Mouse (Mus musculus) myocyte (in vitro differentiated cells): ENCODE measurements around the gene Rimbp3.

Source experiments
- CEBPB ChIP-seq: IDR thresholded peaks from 2 replicates; pipeline ENCODE4 v1.6.1; 2011; ENCODE audit warnings: mild to moderate bottlenecking, moderate library complexity; ENCODE audit not compliant: poor library complexity, insufficient read depth, severe bottlenecking
- E2F4 ChIP-seq: IDR thresholded peaks from one replicate; pipeline ENCODE4 v1.6.1; 2011; ENCODE audit warnings: mild to moderate bottlenecking, control low read depth, moderate library complexity; ENCODE audit not compliant: insufficient read depth
- MAX ChIP-seq: IDR thresholded peaks from one replicate; pipeline ENCODE4 v1.6.1; 2011; ENCODE audit warnings: low read depth, mild to moderate bottlenecking, control low read depth
- POLR2A ChIP-seq: IDR thresholded peaks from one replicate; pipeline ENCODE4 v1.6.1; 2011; ENCODE audit warnings: low read depth, mild to moderate bottlenecking, control low read depth, moderate library complexity; ENCODE audit not compliant: insufficient read length
- POLR2AphosphoS2 ChIP-seq: IDR thresholded peaks from one replicate; pipeline ENCODE4 v1.6.1; 2011; ENCODE audit warnings: low read depth, control low read depth; ENCODE audit not compliant: insufficient read length
- REST ChIP-seq: IDR thresholded peaks from one replicate; pipeline ENCODE4 v1.6.1; 2011; ENCODE audit warnings: mild to moderate bottlenecking, control low read depth, moderate library complexity; ENCODE audit not compliant: insufficient read depth, insufficient read length
- SRF ChIP-seq: IDR thresholded peaks from one replicate; pipeline ENCODE4 v1.6.1; 2011; ENCODE audit warnings: low read depth; ENCODE audit not compliant: control insufficient read depth, insufficient read length
- TCF12 ChIP-seq: IDR thresholded peaks from one replicate; pipeline ENCODE4 v1.6.1; 2011; ENCODE audit warnings: mild to moderate bottlenecking, control low read depth; ENCODE audit not compliant: poor library complexity, insufficient read depth, severe bottlenecking
- TCF3 ChIP-seq: IDR thresholded peaks from one replicate; pipeline ENCODE4 v1.6.1; 2011; ENCODE audit warnings: low read depth, control low read depth; ENCODE audit not compliant: insufficient read length

DNA sequence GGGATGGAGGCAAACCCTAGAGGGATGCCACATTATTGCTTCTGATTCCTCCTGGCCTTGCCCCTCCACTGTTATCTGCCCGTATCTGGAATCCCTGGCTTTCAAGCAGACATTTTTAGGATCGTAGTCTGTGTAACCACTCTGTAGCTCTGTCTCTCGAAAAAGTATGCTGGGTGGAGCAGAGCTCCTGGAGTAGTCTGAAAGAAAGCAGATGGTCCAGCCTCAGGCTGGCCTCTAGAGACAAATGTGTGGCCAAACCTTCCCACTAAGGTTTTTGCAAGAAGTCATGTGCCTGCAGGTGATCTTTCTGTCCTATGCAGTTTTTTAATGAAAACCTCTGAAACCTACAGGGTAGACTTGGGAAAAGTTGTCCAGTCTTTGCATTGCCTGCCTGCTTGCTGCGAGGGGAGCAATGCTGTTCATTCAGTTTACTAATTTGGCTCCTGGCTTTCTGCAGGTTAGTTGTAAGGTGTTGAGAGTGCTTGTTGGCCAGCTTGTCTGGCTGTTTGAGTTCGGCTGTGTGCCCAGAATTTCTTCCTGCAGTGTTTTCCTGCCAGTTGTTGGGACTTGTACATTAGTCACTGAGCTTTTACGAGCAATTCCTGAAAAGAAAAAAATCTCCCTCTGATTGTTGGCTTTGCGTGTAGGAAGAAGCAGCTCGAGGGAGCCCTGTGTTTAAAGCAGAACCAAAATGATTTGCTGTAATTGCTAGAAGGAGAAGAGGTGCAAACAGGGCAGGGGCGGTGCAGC, 26.7 kb downstream of the Rimbp3 start:
- TF ChIP-seq MAX (no peak), TCF3 (no peak), TCF12 (no peak), CEBPB (no peak), POLR2AphosphoS2 (no peak), E2F4 (no peak), POLR2A (no peak), SRF (no peak), REST (no peak)
